Mouse (Mus musculus): Measurements from ENCODE around the gene Ctnnbip1.

DNA sequence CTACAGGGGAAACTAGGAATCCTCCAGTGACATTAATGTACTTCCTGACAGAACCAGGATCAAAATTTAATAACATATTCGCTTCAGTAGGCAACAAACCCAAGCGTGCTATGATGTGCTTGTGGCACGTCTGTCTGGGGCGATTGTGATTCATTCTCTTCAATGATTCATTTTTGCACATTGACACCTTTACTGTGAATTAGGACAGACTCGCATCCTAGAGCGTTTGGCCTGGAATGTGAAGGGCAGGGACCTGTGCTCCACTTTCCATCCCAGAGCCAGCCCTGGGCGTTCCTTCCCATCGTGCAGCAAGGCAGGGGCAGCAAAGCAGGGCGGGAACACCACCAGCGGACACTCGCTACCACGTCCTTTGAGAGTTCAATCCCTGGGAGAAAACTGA is 24.4 kb downstream of the Ctnnbip1 start:
- TF ChIP-seq CTCF (IDR thresholded peaks at IDR 0.05; ENCODE audit: extremely low read depth, insufficient read depth, low read length) (no peak), POLR2A (IDR thresholded peaks at IDR 0.05; ENCODE audit: extremely low read depth, insufficient read depth, low read length) (no peak)

Measured in cortical plate, adult 2 months (tissue).